Mouse (Mus musculus) left cerebral cortex, adult 2 months (tissue): ENCODE measurements around the gene Flrt1. TPM values are rescaled to one million over a fixed set of nuclear protein-coding genes. Genes with fewer than 3 reads are reported as not detected.

Source experiments
- DNase-seq, 2 experiments: peaks; one replicate each; pipeline ENCODE4 v3.0.0; 2021 to 2022; ENCODE audit warnings: low spot score in 2 of 2, mixed read lengths in 1 of 2; ENCODE audit errors: extremely low spot score in 1 of 2
- H3K27ac ChIP-seq: fragments of 200-600 bp; 2 replicates; pipeline ENCODE4 v1.8.1; 2022
- H3K4me3 ChIP-seq: fragments of 200-600 bp; 2 replicates; pipeline ENCODE4 v1.8.1; 2022
- CTCF ChIP-seq: fragments of 200-600 bp; IDR thresholded peaks from 2 replicates; pipeline ENCODE4 v1.8.1; 2022; ENCODE audit warnings: antibody characterized with exemption, mild to moderate bottlenecking, moderate library complexity
- intact Hi-C: fragments of 180-260 bp; cut with DNase I; formaldehyde crosslinking; loops from one replicate; pipeline ENCODE4 v1.15.1; 2025
- total RNA-seq, 2 experiments: library from RNA; stranded (reverse); gene quantifications; 2 replicates each; pipeline ENCODE4 v1.2.3; 2021

The Flrt1 gene
- total RNA-seq, 2 experiments from 2014 or later, result 41.4 to 43.0 TPM

GRCm38 (mm10) chr19:7128551-7129475 is 23.3 kb upstream of the Flrt1 start:
- no peak overlapping the region for H3K27ac ChIP-seq

GRCm38 (mm10) chr19:7126933-7127332 is 21.4 kb upstream of the Flrt1 start:
- no peak for DNase-seq
- intact Hi-C loops, result no loop called here
- no peak overlapping the region for H3K4me3 ChIP-seq
- H3K27ac ChIP-seq, result no peak overlapping the region
- no peak for TF ChIP-seq CTCF

More at GRCm38 (mm10) chr19:7128551-7129475, 23.3 kb upstream of the Flrt1 start:
- intact Hi-C loops, result no loop called here
- DNase-seq, result no peak
- TF ChIP-seq CTCF, result no peak
- no peak overlapping the region for H3K4me3 ChIP-seq

DNA sequence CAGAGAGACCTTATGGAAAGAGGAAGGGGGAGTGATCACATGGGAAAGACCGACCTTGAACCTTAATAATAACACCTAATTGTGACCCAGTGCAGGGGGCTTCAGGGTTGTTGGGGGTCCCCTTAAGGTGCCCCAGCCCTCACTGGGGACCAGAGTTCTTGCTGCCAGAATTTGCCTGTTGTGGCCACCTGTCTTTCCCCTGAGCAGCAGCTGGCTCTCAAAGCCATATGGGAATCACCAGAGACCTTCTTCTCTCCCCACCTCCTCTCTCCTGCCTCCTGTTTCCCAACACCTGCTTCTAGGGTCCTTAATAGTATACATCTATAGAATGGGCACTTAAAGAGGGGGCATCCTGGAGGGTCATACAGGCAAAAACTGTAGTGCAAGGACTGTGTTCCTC is 20.7 kb upstream of the Flrt1 start:
- TF ChIP-seq CTCF, result no peak
- Histone ChIP-seq H3K27ac (no peak overlapping the region), H3K4me3 (no peak overlapping the region)
- intact Hi-C loops, result no loop called here
- no peak for DNase-seq

- intact Hi-C loops, result no loop called here
- TF ChIP-seq CTCF, result no peak
- Histone ChIP-seq H3K27ac (no peak overlapping the region), H3K4me3 (no peak overlapping the region)
- no peak for DNase-seq
Measured at GRCm38 (mm10) chr19:7125526-7126156, 20.1 kb upstream of the Flrt1 start.

DNA sequence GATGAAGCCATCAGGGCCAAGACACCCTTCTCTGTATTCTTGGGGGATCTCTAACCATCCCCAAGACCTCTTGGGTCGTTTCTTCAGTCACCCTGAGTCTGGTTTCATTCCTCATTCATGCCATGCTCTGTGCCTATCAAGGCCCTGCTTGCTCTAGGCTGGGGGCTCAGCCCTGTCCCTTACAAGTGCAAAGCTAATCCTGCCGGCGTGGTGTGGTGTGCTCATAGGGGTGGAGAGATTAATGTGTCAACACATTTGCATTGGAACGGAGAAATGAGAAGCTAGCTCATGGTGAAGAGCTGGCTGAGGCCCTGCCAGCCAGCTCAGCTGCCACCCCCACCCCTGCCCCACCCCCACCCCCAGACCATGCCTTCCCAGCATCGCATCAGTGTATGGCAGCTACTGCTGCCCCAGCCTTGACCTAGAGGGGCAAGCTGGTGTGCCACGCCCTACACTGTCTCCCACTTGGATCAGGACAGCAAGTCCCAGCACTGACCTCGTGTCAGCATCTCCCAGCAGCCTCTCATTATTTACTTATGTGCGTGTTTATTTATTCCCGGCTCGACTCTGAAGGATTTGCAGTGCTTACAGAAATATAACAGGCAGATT is 17.3 kb upstream of the Flrt1 start:
- no peak for TF ChIP-seq CTCF
- DNase-seq, result no peak
- intact Hi-C loops, result no loop called here
- H3K27ac ChIP-seq, result peak overlapping the region; percentile 7
- no peak overlapping the region for H3K4me3 ChIP-seq

- TF ChIP-seq CTCF, result no peak
- Histone ChIP-seq H3K27ac (peak overlapping the region; percentile 7), H3K4me3 (no peak overlapping the region)
- intact Hi-C loops, result no loop called here
- no peak for DNase-seq
Measured at GRCm38 (mm10) chr19:7122277-7122676, 16.7 kb upstream of the Flrt1 start.

- DNase-seq, result no peak
- TF ChIP-seq CTCF, result no peak
- Histone ChIP-seq H3K4me3 (no peak overlapping the region), H3K27ac (no peak overlapping the region)
- intact Hi-C loops, result no loop called here
Measured at GRCm38 (mm10) chr19:7121252-7121651, 15.7 kb upstream of the Flrt1 start.

- no peak overlapping the region for H3K4me3 ChIP-seq
- H3K27ac ChIP-seq, result no peak overlapping the region
- intact Hi-C loops, result no loop called here
- no peak for DNase-seq
- no peak for TF ChIP-seq CTCF
Measured at GRCm38 (mm10) chr19:7117653-7118307, 12.3 kb upstream of the Flrt1 start.

DNA sequence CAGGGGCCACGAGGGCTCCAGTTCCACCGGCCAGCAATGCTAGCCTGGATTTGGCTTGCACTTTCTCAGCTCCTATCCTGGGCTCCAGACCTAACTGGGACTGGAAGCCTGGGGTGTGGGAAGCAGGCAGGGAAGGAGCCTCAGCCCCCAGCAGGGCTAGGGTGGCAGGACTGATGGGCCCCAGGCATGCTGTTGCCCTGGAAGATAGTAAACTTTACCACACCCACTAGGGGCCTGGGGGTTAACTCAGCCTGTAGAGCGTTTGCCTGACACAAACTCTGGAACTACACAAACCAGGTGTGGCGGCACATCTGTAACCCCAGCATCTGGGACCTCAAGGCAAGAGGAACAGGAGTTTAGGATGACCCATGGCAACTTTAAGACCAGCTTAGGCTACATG is 11.6 kb upstream of the Flrt1 start:
- Histone ChIP-seq H3K27ac (no peak overlapping the region), H3K4me3 (no peak overlapping the region)
- no peak for DNase-seq
- no peak for TF ChIP-seq CTCF
- intact Hi-C loops, result no loop called here

GRCm38 (mm10) chr19:7116038-7116731 is 10.7 kb upstream of the Flrt1 start:
- TF ChIP-seq CTCF, result no peak
- no peak for DNase-seq
- H3K4me3 ChIP-seq, result no peak overlapping the region
- intact Hi-C loops, result no loop called here
- no peak overlapping the region for H3K27ac ChIP-seq

GRCm38 (mm10) chr19:7113574-7113973 is 8.0 kb upstream of the Flrt1 start:
- intact Hi-C loops, result no loop called here
- Histone ChIP-seq H3K4me3 (no peak overlapping the region), H3K27ac (peak overlapping the region; percentile 40)
- no peak for DNase-seq
- TF ChIP-seq CTCF, result no peak
